Mouse (Mus musculus) lung, postnatal 0 days (tissue): ENCODE results near the gene Hexim2.

ENCODE experiments used
- CTCF ChIP-seq: IDR thresholded peaks from 2 replicates; pipeline ENCODE4 v1.5.1; 2016; ENCODE audit warnings: antibody characterized with exemption, mild to moderate bottlenecking
- EP300 ChIP-seq: IDR thresholded peaks from 2 replicates; pipeline ENCODE4 v1.6.1; 2016; ENCODE audit warnings: antibody characterized with exemption, mild to moderate bottlenecking, control low read depth

DNA sequence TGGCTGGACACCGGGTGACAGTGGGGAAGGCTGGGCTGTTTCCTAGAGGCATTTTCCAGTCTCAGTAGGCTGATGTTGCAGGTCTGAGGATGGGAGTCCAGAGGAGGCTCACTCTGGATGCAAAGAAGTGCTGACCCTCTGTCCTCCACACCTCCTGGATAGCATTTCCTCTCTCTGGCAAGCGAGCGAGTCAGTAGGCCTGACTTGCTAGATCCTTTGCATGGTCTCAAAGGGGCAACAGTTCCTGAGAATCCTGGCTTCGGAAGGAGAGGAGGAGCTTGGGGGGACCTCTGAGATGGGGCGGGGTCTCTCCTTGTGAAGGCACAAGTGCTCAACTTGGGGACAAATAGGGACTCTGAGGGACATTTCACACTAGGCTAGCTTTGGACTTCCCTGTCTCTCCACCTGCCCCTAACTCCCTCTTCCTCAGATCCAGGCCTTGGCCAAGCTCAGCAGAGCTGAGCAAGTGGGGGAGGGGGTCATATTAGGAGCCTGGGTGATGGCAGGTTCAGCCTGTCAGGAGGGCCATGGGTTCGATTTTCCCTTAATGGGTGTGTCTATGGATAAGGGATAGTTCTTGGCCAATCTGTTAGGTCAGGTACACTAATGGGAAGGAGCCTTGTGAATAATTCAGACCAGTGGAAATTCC, 40.3 kb downstream of the Hexim2 start:
- TF ChIP-seq CTCF (no peak), EP300 (no peak)
